Mouse (Mus musculus): ENCODE measurements around the gene Ier5.

Gene Ier5

DNA sequence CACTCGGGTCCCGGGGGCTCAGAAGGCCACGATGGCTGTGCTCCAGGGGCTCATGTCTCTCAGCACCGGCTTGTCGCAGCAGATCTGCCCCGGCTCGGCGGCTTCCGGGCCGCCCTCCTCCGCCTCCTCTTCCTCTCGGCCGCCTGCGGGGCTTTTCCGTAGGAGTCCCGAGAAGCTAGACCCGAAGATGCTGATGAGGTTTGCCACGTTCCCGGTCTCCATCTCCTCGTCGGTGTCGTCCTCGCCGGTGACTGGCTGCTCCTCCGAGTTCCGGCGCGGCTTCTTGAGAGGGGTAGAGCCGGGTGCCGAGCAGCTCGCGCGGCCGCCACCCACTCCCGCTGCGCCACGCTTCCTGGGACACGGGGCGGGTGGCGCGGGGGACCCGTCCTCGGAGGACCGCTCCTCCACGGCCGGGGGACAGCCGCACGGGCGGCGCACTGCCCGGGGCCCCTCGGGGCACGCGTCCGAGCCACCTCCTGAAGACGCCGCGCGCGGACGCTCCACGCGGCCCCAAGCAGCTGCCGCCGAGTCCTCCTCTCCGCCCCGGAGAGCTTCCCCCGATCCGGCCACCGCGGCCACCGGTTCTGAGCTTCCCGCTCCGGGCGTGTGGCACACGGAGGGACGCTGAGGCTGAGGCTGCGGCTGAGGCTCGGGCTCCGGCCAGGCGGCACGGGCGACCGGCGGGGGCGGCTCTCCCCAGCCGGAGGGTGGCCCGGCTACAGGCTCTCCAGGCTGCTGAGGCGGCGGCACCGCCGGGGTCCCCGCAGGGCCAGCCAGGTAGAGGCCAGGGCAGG, 753 bp downstream of the Ier5 start:
- WGBS: under 1% methylated on average over 93 of the region's 93 CpGs

- WGBS: 2% methylated on average over 33 of the region's 33 CpGs
Measured at GRCm38 (mm10) chr1:155097931-155098485, 1.4 kb downstream of the Ier5 start.

- 25% methylated on average over 6 of the region's 6 CpGs for WGBS
Measured at GRCm38 (mm10) chr1:155097354-155097753, 2.1 kb downstream of the Ier5 start.

- 52% methylated on average over 4 of the region's 4 CpGs for WGBS
Measured at GRCm38 (mm10) chr1:155096620-155097261, 2.7 kb downstream of the Ier5 start.

- WGBS: 51% methylated on average over 9 of the region's 9 CpGs
Measured at GRCm38 (mm10) chr1:155093971-155094707, 5.3 kb downstream of the Ier5 start.

GRCm38 (mm10) chr1:155093145-155093791, 6.2 kb downstream of the Ier5 start:
- WGBS: 39% methylated on average over 4 of the region's 4 CpGs

DNA sequence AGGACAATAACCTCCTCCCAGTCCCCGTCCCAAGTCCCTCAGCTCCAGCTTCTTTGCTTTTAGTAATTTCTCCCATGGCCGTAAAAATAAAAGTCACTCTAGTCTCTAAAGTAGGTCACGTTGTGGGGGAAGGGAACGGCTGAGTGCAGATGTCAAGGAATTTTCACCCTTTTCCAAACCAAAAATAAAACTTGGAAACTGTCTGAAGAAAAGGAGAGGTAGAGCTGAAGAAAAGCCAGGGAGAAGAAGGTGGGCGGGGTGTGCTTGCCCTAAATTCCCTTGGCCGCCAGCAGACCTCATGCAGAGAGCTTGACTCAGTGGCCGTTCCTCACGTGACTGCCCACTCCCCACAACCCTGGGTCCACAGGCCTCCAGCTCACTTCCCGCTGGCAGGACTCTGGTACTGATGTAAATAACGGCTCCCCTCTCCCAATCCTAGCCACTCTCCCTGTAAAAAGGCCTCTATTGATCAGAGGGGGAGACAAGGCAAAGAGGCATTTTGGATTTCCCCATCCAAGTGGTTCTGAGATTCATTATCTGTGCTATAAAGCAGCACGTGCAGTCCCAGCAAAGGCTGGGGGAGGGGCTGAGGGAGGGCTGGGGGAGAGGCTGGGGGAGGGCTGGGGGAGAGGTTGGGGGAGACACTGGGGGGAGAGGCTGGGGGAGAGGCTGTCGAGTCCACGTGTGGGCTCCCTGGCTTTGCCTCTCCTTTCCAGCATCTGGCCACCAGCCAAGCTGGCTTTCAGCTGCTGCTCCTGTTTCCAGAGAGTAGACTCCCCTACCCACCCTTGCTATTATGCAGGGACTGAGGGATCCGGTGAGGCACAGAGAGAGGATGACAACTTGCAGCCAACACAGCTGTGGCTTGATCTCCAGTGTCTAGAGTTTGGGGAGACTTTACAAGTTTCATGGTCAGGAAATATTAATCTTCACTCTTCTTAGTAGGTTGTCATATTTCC, 7.3 kb downstream of the Ier5 start:
- 17% methylated on average over 14 of the region's 14 CpGs for WGBS

DNA sequence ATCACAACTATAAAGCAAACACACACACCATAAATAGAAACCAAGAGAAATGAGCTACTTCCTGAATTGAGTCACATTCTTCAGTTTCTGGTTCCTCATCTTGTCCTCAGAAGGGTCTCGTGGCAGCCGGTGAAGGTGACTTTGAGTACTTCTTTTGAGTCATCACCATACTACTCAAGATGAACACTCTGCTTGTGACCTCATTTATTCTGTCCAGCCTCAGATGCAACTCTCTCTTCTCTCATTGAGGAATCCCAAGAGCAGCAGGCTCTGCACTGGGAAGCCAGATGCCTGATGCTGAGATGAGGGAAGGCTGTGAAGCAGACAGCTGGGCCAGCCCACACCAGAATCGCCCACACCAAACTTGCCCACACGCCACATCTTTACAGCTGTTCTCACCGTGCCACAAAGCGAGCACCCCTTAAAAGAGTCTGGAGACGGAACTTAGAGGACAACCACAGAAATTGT, 8.0 kb downstream of the Ier5 start:
- 37% methylated on average over 7 of the region's 7 CpGs for WGBS

- WGBS: 90% methylated on average over 1 of the region's 1 CpGs
Measured at GRCm38 (mm10) chr1:155090736-155091135, 8.7 kb downstream of the Ier5 start.

GRCm38 (mm10) chr1:155090327-155090726, 9.1 kb downstream of the Ier5 start:
- 84% methylated on average over 7 of the region's 7 CpGs for WGBS

DNA sequence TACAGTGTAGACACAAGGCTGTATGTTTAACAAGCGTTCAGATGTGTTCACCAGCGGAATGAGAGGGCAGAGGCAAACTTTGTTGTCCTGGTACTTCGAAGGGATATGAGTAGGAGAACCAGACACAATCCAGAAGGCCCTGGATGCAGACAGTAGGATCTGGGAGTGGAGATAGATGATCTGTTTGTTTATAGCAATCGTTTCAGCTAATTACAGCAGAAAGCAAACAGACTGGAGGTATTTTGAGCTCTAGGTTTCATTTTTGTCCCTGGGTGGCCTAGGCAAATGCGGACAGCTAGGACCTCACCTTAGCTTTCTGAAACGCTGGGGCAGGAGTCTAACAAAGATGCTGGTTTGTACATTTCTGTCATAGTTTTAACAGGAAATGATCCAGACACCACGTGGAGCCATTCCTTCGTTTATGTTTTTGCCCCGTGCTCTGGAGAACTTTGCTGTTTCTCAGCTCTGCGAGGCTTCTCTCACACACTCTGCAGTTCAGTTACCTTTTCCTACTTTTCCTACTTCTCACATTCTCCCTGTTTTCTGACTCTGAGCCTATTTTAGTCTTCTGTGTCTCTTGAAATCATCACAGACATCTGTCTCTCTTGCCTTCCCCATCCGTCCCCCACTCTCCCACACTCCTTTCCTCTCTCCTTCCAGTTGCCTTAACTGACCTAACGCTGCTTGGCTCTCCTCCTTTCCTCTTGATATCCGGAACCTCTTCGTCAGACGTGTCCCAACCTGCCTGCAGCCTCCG, 10.4 kb downstream of the Ier5 start:
- WGBS: 37% methylated on average over 16 of the region's 16 CpGs

DNA sequence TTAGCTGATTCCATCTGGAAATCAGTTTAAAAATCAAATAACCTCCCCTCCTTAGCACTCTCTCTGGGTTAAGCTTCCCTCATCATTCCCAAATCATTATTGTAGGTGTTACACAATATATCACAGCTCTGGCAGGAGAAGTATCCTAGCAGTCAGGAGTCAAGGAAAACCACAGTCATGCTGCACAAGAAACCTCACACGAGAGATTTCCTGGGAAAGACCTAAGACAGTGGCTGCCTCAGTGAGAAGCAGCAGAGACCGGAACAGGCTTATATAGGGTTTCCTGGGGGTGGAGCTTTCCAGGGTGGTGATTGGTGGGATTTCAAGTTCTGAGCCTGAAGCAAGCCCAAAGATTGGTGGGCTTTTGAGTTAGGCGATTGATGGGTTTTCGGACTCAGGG, 11.4 kb downstream of the Ier5 start:
- 86% methylated on average over 4 of the region's 4 CpGs for WGBS

- WGBS: 19% methylated on average over 4 of the region's 4 CpGs
Measured at GRCm38 (mm10) chr1:155086893-155087292, 12.5 kb downstream of the Ier5 start.

GRCm38 (mm10) chr1:155086416-155086815, 13.0 kb downstream of the Ier5 start:
- WGBS: 24% methylated on average over 7 of the region's 7 CpGs

DNA sequence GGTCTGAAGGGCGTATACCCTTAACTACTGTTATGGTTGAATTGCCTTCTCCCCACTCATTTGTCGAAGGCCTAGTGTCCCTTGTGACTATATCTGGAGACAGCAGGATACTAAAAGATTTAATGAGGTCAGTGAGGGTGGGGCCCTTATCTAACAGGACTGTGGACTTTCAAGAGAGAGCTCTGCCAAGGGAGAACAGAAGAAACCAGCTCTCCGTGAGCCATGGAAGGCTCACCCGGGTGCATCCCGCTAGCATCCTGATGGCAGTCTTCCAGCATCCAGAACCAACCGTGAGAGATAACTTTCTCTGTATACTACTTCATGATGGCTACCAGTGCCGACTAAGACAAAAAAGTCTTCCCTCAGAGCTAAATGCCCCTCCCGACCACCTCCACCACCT, 14.6 kb downstream of the Ier5 start:
- WGBS: 51% methylated on average over 8 of the region's 8 CpGs

DNA sequence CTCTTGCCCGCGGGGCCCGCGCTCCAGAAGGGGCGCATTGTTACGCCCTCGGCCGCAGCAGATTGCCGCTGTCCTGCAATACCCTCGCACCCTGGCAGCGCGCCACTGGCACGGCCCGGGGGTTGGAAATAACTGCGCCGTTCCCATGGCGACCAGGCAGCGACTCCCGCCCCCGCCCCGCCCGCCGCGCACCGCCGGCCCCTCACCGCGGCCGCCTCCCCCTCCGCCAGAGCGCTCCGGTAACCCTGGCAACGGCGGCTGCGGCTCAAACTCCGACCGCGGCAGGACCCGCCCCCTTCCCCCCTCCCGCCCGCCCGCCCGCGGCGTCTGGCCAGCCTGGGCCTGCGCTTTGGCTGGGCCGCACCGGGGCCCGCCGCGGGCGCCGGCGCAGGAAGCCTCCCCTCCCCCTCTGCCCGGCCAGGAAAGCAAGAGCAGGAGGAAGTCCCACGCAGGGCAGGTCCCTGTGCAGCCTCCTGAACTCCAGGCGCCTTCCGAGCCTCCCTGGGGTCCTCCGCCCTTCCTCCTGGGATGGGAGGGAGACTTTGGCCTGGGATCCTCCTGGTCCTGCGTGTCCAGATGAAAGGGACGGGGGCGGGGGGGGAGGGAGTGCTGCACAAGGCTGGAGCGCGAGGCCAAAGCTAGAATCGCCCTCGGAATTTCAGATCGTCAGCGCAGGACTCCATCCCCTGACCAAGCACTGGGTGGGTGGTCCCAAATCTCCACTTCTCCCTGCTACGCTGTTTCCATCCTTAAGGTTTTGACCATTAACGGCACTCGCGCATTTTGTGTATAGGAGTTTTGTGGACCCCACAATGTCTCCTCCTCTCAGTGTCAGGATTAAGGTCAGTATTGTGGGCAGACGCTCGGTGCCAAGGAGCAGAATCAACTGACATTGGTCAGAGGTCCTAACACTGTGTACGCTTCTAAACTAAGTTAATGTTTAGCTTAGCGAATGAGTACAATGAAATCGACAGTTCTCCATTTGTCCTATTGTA, 15.9 kb downstream of the Ier5 start:
- 4% methylated on average over 60 of the region's 77 CpGs for whole genome bisulfite sequencing

DNA sequence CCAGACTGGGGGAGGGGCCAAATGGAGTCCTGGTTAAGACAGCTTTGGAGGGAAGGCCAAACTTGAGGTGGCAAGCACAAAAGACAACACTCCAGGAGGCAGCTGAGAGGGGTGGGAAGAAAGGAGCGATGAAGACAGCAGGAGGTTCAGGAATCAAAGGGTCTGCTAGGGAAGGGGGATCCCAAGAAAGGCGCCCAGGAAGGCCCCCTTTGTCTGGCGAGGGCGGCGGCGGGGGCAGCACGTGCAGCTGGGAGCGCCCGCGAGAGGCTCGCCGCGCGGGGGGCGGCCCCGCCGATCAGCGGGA, 16.5 kb downstream of the Ier5 start:
- WGBS: 1% methylated on average over 17 of the region's 18 CpGs

DNA sequence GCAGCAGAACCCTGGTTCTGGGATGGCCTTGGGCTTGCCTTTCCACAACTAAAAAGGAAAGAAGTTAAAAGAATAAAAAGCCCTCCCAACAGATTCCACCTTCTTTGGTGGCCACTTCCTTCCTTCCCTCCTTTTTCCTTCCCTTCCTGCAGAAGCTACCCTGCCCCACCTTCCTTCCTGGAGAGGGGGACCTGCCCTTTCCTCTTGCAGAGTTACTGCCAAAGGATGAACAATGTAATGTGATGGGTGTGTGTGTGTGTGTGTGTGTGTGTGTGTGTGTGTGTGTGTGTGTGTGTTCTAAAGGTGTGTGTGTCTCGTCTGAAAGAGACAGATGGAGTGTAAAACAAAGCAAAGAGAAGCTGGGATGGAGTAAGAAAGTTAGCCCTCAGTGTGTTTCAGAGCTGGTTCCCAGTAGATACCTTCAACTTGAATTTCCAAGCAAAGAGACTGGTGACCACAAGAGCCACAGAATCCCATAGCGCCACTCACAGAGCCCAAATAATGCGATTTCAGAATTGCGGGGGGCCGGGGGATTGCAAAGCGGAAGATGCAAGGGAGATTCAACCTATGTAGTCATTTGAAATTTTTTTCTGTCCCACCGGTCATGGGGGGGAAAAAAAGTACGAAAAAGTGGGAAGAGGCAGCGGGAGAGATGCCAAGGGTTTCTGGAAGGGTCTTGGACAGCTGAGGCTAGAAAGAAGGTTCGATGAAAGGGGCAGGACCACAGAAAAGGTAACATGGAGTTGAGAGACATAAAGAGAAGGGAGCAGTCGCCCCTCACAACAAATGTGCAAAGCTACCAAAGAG, 17.1 kb downstream of the Ier5 start:
- 23% methylated on average over 11 of the region's 11 CpGs for WGBS
